Mouse (Mus musculus) left cerebral cortex, postnatal 14 days (tissue): ENCODE results near the gene Foxp1. TPM values are rescaled to one million over a fixed set of nuclear protein-coding genes. Genes with fewer than 3 reads are reported as not detected.
A peak's percentile ranks its signal among the peaks of the same experiment; 100 is the strongest.

Experiments
- DNase-seq, 2 experiments: peaks; one replicate each; pipeline ENCODE4 v3.0.0; 2021 to 2022; ENCODE audit warnings: low spot score in 2 of 2, mixed read lengths in 1 of 2
- intact Hi-C: fragments of 180-260 bp; cut with DNase I; formaldehyde crosslinking; loops from one replicate; pipeline ENCODE4 v1.15.1; 2025
- long read RNA-seq, 2 experiments: library from polyadenylated mRNA; stranded (forward); transcript quantifications; one replicate each; pipeline ENCODE4 v2.0.0; 2021
- total RNA-seq, 2 experiments: library from RNA; stranded (reverse); gene quantifications; 2 replicates each; pipeline ENCODE4 v1.2.3; 2021

The Foxp1 gene
- 100 to 1,000 TPM; 137 to 149 TPM for total RNA-seq
- long read RNA-seq, experiment 1, transcript Foxp1-225 (15 exons, 1,848 nt), result major isoform, 7 of 49 reads
- long read RNA-seq, experiment 1, partial matches to known transcripts, result 6 of 49 reads
- long read RNA-seq, experiment 1, other reads (novel, unspliced or antisense), result 33 of 49 reads
- long read RNA-seq, experiment 2, partial matches to known transcripts, result 6 of 26 reads
- long read RNA-seq, experiment 2, other reads (novel, unspliced or antisense), result 17 of 26 reads

- DNase-seq, result peak; percentile 75 to 78
- intact Hi-C loops, result loop anchor here (5.0 to 10.0 kb wide), 4 partner anchors 80 to 998 kb away; no protein-coding TSS in a partner anchor
Measured at GRCm38 (mm10) chr6:99522359-99523108, at the start of gene Foxp1. Gene Foxp1 (minus strand): TSS chr6:99522721.

GRCm38 (mm10) chr6:99572071-99572470 is 49.5 kb upstream of the Foxp1 start:
- no peak for DNase-seq

GRCm38 (mm10) chr6:99566921-99567320 is 44.4 kb upstream of the Foxp1 start:
- DNase-seq, result peak; percentile 23 to 62
- intact Hi-C loops, result no loop called here

More at GRCm38 (mm10) chr6:99572071-99572470, 49.5 kb upstream of the Foxp1 start:
- intact Hi-C loops, result no loop called here

- intact Hi-C loops, result no loop called here
- no peak for DNase-seq
Measured at GRCm38 (mm10) chr6:99564766-99565165, 42.2 kb upstream of the Foxp1 start.

- intact Hi-C loops, result no loop called here
- no peak for DNase-seq
Measured at GRCm38 (mm10) chr6:99556950-99557349, 34.4 kb upstream of the Foxp1 start.

GRCm38 (mm10) chr6:99552816-99553215 is 30.3 kb upstream of the Foxp1 start:
- intact Hi-C loops, result no loop called here
- no peak for DNase-seq

- no peak for DNase-seq
- intact Hi-C loops, result no loop called here
Measured at GRCm38 (mm10) chr6:99546416-99546815, 23.9 kb upstream of the Foxp1 start.

GRCm38 (mm10) chr6:99545437-99545836 is 22.9 kb upstream of the Foxp1 start:
- DNase-seq, result no peak
- intact Hi-C loops, result no loop called here

- intact Hi-C loops, result no loop called here
Measured at GRCm38 (mm10) chr6:99541105-99541504, 18.6 kb upstream of the Foxp1 start.

GRCm38 (mm10) chr6:99540653-99541052 is 18.1 kb upstream of the Foxp1 start:
- no peak for DNase-seq

More at GRCm38 (mm10) chr6:99541105-99541504, 18.6 kb upstream of the Foxp1 start:
- no peak for DNase-seq

GRCm38 (mm10) chr6:99540146-99540545 is 17.6 kb upstream of the Foxp1 start:
- no peak for DNase-seq
- intact Hi-C loops, result no loop called here

More at GRCm38 (mm10) chr6:99540653-99541052, 18.1 kb upstream of the Foxp1 start:
- intact Hi-C loops, result no loop called here

- DNase-seq, result no peak
- intact Hi-C loops, result no loop called here
Measured at GRCm38 (mm10) chr6:99538194-99538941, 15.8 kb upstream of the Foxp1 start.

GRCm38 (mm10) chr6:99534211-99534745 is 11.8 kb upstream of the Foxp1 start:
- no peak for DNase-seq
- intact Hi-C loops, result no loop called here

GRCm38 (mm10) chr6:99532458-99532857 is 9.9 kb upstream of the Foxp1 start:
- intact Hi-C loops, result no loop called here
- DNase-seq, result no peak

GRCm38 (mm10) chr6:99528972-99529371 is 6.5 kb upstream of the Foxp1 start:
- intact Hi-C loops, result loop anchor here (10.0 kb wide), 2 partner anchors 504 to 1004 kb away; no protein-coding TSS in a partner anchor
- no peak for DNase-seq

GRCm38 (mm10) chr6:99527457-99528105 is 5.1 kb upstream of the Foxp1 start:
- intact Hi-C loops, result loop anchor here (10.0 kb wide), 2 partner anchors 503 to 1003 kb away; no protein-coding TSS in a partner anchor
- DNase-seq, result no peak

- peak; percentile 30 to 63 for DNase-seq
- intact Hi-C loops, result loop anchor here (10.0 kb wide), 2 partner anchors 501 to 1001 kb away; no protein-coding TSS in a partner anchor
Measured at GRCm38 (mm10) chr6:99525351-99525750, 2.8 kb upstream of the Foxp1 start.

- no peak for DNase-seq
- intact Hi-C loops, result loop anchor here (5.0 to 10.0 kb wide), 4 partner anchors 78 to 999 kb away; no protein-coding TSS in a partner anchor
Measured at GRCm38 (mm10) chr6:99523679-99524370, 1.3 kb upstream of the Foxp1 start.
